Mouse (Mus musculus): ENCODE data around the gene Lpar6. TPM values are rescaled to one million over a fixed set of nuclear protein-coding genes. Genes with fewer than 3 reads are reported as not detected.
A peak's percentile ranks its signal among the peaks of the same experiment; 100 is the strongest.

Gene Lpar6
- not detected in 2 replicates for polyA plus RNA-seq (2012)

GRCm38 (mm10) chr14:73237848-73238321 is at the start of gene Lpar6:
Lpar6 (plus strand) TSS chr14:73237895.
- Histone ChIP-seq H3K4me1 (ENCODE audit: control insufficient read depth) (peaks cover 31% of the 10 kb centered on the region), H3K27me3 (ENCODE audit: control insufficient read depth) (no peaks in the 10 kb centered on the region), H3K4me3 (replicated peaks) (peak within 1 kb of the TSS; percentile 53), H3K9me3 (ENCODE audit: control insufficient read depth, low read length) (no peaks in the 10 kb centered on the region), H3K36me3 (ENCODE audit: control insufficient read depth) (peaks cover 65% of the 10 kb centered on the region)
- TF ChIP-seq TAL1 (IDR thresholded peaks at IDR 0.05; ENCODE audit: low read length) (no peak), GATA1 (IDR thresholded peaks at IDR 0.05; ENCODE audit: low read length) (no peak)

GRCm38 (mm10) chr14:73199058-73199457 is 38.6 kb upstream of the Lpar6 start:
- Histone ChIP-seq H3K9me3 (ENCODE audit: control insufficient read depth, low read length) (no peaks in the 10 kb centered on the region), H3K36me3 (ENCODE audit: control insufficient read depth) (peaks cover 93% of the 10 kb centered on the region), H3K4me3 (replicated peaks) (no peak overlapping the region), H3K27me3 (ENCODE audit: control insufficient read depth) (no peaks in the 10 kb centered on the region), H3K4me1 (ENCODE audit: control insufficient read depth) (no peaks in the 10 kb centered on the region)
- no peak for TF ChIP-seq TAL1 (IDR thresholded peaks at IDR 0.05; ENCODE audit: low read length)
- TF ChIP-seq GATA1 (IDR thresholded peaks at IDR 0.05; ENCODE audit: low read length) = no peak

DNA sequence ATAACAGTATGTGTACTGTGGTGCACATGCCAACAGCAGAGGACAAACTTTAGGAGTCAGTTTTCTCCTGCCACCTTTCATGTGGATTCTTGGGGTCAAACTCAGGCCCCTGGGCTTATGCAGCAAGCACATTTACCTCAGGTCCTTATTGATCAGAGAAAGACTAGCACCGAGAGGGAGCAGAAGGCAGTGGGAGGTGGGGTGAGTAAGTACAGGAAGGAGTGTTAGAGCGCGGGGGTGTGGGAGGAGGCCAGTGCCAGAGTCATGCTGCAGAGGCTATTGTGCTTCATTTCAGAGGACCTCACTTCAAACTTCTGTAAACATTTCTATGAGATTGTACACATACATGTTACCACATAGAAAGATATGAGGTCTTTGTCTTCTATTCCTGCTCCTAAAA is 36.2 kb upstream of the Lpar6 start:
- TF ChIP-seq TAL1 (IDR thresholded peaks at IDR 0.05; ENCODE audit: low read length) (no peak), GATA1 (IDR thresholded peaks at IDR 0.05; ENCODE audit: low read length) (no peak)
- peaks cover 97% of the 10 kb centered on the region for H3K36me3 ChIP-seq (ENCODE audit: control insufficient read depth)
- no peaks in the 10 kb centered on the region for H3K4me1 ChIP-seq (ENCODE audit: control insufficient read depth)
- H3K27me3 ChIP-seq (ENCODE audit: control insufficient read depth) = no peaks in the 10 kb centered on the region
- H3K4me3 ChIP-seq (replicated peaks) = no peak overlapping the region
- no peaks in the 10 kb centered on the region for H3K9me3 ChIP-seq (ENCODE audit: control insufficient read depth, low read length)

DNA sequence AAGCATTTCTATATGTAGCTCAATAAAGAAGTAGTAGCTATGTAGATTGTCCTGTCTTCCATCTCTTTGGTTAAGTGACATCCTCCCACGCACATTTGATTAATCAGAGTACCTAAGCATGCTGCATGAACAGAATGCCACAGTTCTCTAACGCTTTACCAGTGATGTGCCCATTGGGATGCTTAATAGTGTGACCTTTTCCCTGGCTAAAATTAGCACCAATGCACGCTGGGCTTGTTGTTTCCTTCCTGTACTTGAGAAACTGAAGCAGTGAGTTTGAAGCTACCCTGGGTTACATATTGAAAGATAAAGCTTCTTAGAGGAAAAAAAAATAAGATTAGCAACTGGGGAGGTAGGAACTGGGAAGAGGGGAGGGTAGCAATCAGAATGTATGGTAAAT is 33.7 kb upstream of the Lpar6 start:
- H3K9me3 ChIP-seq (ENCODE audit: control insufficient read depth, low read length) = no peaks in the 10 kb centered on the region
- peaks cover 88% of the 10 kb centered on the region for H3K36me3 ChIP-seq (ENCODE audit: control insufficient read depth)
- no peaks in the 10 kb centered on the region for H3K27me3 ChIP-seq (ENCODE audit: control insufficient read depth)
- H3K4me3 ChIP-seq (replicated peaks) = no peak overlapping the region
- H3K4me1 ChIP-seq (ENCODE audit: control insufficient read depth) = no peaks in the 10 kb centered on the region
- TF ChIP-seq GATA1 (IDR thresholded peaks at IDR 0.05; ENCODE audit: low read length) (no peak), TAL1 (IDR thresholded peaks at IDR 0.05; ENCODE audit: low read length) (no peak)

DNA sequence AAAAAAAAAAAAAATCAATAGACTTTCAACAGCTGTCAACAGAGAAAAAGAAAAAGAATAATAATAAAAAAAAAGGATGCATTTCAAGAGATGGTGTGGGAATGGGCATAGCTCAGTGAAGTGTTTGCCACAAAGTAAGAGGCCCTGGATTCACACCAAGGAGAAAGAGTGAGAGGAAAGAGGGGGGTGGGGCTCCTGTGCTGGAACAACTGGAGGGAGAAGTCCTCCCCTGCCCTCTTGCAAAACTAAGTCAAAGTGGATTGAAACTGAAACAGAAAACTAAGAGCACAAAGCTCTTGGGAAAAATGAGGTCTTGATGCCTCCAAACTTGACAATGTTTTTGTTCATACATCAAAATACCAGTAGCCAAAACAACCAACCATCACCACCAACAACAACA is 28.4 kb upstream of the Lpar6 start:
- peaks cover 84% of the 10 kb centered on the region for H3K36me3 ChIP-seq (ENCODE audit: control insufficient read depth)
- no peak overlapping the region for H3K4me3 ChIP-seq (replicated peaks)
- no peaks in the 10 kb centered on the region for H3K9me3 ChIP-seq (ENCODE audit: control insufficient read depth, low read length)
- H3K27me3 ChIP-seq (ENCODE audit: control insufficient read depth) = no peaks in the 10 kb centered on the region
- H3K4me1 ChIP-seq (ENCODE audit: control insufficient read depth) = no peaks in the 10 kb centered on the region
- TF ChIP-seq GATA1 (IDR thresholded peaks at IDR 0.05; ENCODE audit: low read length) (no peak), TAL1 (IDR thresholded peaks at IDR 0.05; ENCODE audit: low read length) (no peak)

- H3K9me3 ChIP-seq (ENCODE audit: control insufficient read depth, low read length) = no peaks in the 10 kb centered on the region
- H3K4me3 ChIP-seq (replicated peaks) = no peak overlapping the region
- no peaks in the 10 kb centered on the region for H3K4me1 ChIP-seq (ENCODE audit: control insufficient read depth)
- H3K27me3 ChIP-seq (ENCODE audit: control insufficient read depth) = no peaks in the 10 kb centered on the region
- TF ChIP-seq GATA1 (IDR thresholded peaks at IDR 0.05; ENCODE audit: low read length) (no peak), TAL1 (IDR thresholded peaks at IDR 0.05; ENCODE audit: low read length) (no peak)
- peaks cover 83% of the 10 kb centered on the region for H3K36me3 ChIP-seq (ENCODE audit: control insufficient read depth)
Measured at GRCm38 (mm10) chr14:73210196-73210595, 27.5 kb upstream of the Lpar6 start.

DNA sequence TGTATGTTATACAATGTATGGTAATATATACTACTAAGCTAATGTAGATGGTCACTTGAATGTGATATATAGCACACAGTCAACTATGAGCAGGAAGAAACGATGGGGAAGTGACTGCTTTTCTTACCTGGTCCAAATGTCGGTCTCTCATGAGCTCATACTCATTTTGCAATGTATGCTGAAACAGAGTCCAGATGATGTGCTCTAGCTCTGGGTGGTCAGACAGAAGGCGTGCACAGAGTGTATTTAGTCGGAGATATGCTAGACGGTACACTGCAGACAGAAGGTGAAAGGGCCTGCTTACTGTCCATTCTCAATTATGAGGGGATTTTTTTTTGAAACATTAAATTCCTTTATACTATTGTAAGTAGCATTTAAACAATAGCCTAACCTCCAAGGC is 26.2 kb upstream of the Lpar6 start:
- Histone ChIP-seq H3K36me3 (ENCODE audit: control insufficient read depth) (peaks cover 84% of the 10 kb centered on the region), H3K4me3 (replicated peaks) (no peak overlapping the region), H3K4me1 (ENCODE audit: control insufficient read depth) (no peaks in the 10 kb centered on the region), H3K27me3 (ENCODE audit: control insufficient read depth) (no peaks in the 10 kb centered on the region), H3K9me3 (ENCODE audit: control insufficient read depth, low read length) (no peaks in the 10 kb centered on the region)
- TF ChIP-seq TAL1 (IDR thresholded peaks at IDR 0.05; ENCODE audit: low read length) (no peak), GATA1 (IDR thresholded peaks at IDR 0.05; ENCODE audit: low read length) (no peak)

- no peaks in the 10 kb centered on the region for H3K27me3 ChIP-seq (ENCODE audit: control insufficient read depth)
- no peaks in the 10 kb centered on the region for H3K9me3 ChIP-seq (ENCODE audit: control insufficient read depth, low read length)
- H3K4me1 ChIP-seq (ENCODE audit: control insufficient read depth) = no peaks in the 10 kb centered on the region
- H3K4me3 ChIP-seq (replicated peaks) = no peak overlapping the region
- TF ChIP-seq GATA1 (IDR thresholded peaks at IDR 0.05; ENCODE audit: low read length) = no peak
- no peak for TF ChIP-seq TAL1 (IDR thresholded peaks at IDR 0.05; ENCODE audit: low read length)
- H3K36me3 ChIP-seq (ENCODE audit: control insufficient read depth) = peaks cover 65% of the 10 kb centered on the region
Measured at GRCm38 (mm10) chr14:73217062-73217461, 20.6 kb upstream of the Lpar6 start.

DNA sequence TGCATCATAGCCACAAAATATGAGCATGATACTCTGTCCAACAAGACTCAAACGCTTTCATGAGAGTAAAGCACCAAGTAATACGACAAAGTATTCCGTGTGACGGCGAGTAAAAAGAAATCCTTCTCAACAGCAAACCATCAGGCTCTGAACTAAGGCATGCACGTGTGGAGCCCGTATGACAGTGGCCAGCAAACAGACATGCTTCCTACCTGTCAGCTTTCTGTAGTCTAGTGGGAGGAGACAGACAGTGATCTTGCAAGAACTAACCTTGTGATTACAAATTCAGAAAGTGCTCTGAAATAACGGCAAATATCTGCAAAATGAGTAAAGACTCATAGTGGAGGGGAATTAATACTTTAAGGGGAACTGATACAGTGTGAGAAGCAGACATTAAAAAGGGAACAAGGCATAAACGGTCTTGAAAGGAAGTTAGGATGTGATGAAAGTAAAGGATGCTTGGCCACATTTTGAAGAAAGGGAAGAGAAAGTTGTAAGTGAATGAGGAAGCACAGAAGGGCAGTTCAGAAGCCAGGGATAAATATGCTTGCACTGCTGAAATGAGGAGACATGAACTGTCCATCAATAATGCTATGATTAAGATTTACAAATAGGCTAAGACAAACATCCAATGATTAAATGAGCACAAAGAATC is 15.3 kb upstream of the Lpar6 start:
- no peaks in the 10 kb centered on the region for H3K4me1 ChIP-seq (ENCODE audit: control insufficient read depth)
- TF ChIP-seq GATA1 (IDR thresholded peaks at IDR 0.05; ENCODE audit: low read length) (no peak), TAL1 (IDR thresholded peaks at IDR 0.05; ENCODE audit: low read length) (no peak)

GRCm38 (mm10) chr14:73226346-73226745 is 11.3 kb upstream of the Lpar6 start:
- Histone ChIP-seq H3K4me1 (ENCODE audit: control insufficient read depth) (no peaks in the 10 kb centered on the region), H3K36me3 (ENCODE audit: control insufficient read depth) (peaks cover 62% of the 10 kb centered on the region)

More for the DNA sequence above, 15.3 kb upstream of the Lpar6 start:
- Histone ChIP-seq H3K36me3 (ENCODE audit: control insufficient read depth) (peaks cover 44% of the 10 kb centered on the region), H3K4me3 (replicated peaks) (no peak overlapping the region), H3K9me3 (ENCODE audit: control insufficient read depth, low read length) (no peaks in the 10 kb centered on the region), H3K27me3 (ENCODE audit: control insufficient read depth) (no peaks in the 10 kb centered on the region)

More at GRCm38 (mm10) chr14:73226346-73226745, 11.3 kb upstream of the Lpar6 start:
- H3K9me3 ChIP-seq (ENCODE audit: control insufficient read depth, low read length) = no peaks in the 10 kb centered on the region
- H3K4me3 ChIP-seq (replicated peaks) = no peak overlapping the region
- no peaks in the 10 kb centered on the region for H3K27me3 ChIP-seq (ENCODE audit: control insufficient read depth)
- TF ChIP-seq TAL1 (IDR thresholded peaks at IDR 0.05; ENCODE audit: low read length) (no peak), GATA1 (IDR thresholded peaks at IDR 0.05; ENCODE audit: low read length) (no peak)
